Mouse (Mus musculus) adrenal gland, adult 18-20 months (tissue): ENCODE results near the gene Mta1. TPM values are rescaled to one million over a fixed set of nuclear protein-coding genes. Genes with fewer than 3 reads are reported as not detected.

Experiments used
- DNase-seq, 2 experiments: peaks; one replicate each; pipeline ENCODE4 v3.0.0; 2021 to 2022; ENCODE audit warnings: low spot score in 2 of 2
- long read RNA-seq, 2 experiments: library from polyadenylated mRNA; stranded (forward); transcript quantifications; one replicate each; pipeline ENCODE4 v2.0.0; 2021
- total RNA-seq, 2 experiments: library from RNA; stranded (reverse); gene quantifications; 1 replicate in 1 of 2; 2 replicates in 1 of 2; pipeline ENCODE4 v1.2.3; 2021

Gene Mta1
- 10 to 100 TPM; 61.6 to 89.6 TPM for total RNA-seq
- long read RNA-seq, experiment 1, transcript Mta1-204 (20 exons, 2,775 nt) = major isoform, 16 of 31 reads
- long read RNA-seq, experiment 1, partial matches to known transcripts = 5 of 31 reads
- long read RNA-seq, experiment 1, other reads (novel, unspliced or antisense) = 10 of 31 reads
- long read RNA-seq, experiment 2, partial matches to known transcripts = 7 of 19 reads
- long read RNA-seq, experiment 2, other reads (novel, unspliced or antisense) = 9 of 19 reads

DNA sequence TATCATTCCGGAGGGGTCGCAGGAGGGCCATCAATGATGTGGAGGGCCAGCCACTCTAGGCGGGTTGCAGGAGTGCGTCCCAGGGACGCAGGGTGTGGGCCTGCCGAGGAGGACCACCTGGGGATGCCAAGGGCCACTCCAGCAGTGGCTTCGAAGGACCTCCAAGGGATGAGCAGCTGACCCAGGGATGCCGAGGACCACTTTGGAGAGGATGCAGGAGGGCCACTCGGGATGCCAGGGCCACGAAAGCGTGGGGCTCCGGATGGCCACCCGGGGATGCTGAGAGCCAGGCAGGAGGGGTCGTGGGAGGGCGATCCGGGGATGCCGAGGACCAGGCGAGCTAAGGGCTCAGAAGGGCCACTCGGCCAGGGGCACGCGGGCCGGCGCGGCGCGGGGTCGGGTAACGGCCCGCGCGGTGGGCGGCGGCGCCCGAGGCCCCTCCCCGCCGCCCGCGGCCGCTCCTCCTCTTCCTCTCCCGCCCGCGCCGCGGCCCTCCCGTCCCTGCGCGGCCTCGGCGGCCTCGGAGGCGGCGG is at the start of gene Mta1:
Gene Mta1, plus strand, starts transcription at position 530 of the 533 bp plus-strand sequence.
- DNase-seq = peak; percentile 60 to 67

DNA sequence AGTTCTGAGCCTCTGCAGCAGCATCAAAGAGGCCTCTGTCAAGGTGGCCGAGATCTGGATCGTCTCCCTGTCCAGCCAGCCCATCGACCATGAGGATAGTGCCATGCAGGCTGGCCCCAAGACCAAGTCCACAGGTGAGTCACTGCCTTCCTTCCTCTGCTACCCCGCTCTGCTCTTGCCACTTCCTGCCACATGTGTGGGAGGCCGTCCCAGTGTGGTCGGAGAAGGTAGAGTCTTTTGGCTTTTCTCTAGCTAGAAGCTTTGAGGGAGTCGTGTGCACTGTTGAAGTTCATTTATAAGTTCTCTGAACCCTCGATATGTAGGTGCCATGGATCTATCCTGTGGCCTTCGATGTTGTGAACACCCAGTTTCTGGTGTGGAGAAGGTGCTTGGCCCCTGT is 48.2 kb upstream of the Mta1 start:
- DNase-seq = no peak

DNA sequence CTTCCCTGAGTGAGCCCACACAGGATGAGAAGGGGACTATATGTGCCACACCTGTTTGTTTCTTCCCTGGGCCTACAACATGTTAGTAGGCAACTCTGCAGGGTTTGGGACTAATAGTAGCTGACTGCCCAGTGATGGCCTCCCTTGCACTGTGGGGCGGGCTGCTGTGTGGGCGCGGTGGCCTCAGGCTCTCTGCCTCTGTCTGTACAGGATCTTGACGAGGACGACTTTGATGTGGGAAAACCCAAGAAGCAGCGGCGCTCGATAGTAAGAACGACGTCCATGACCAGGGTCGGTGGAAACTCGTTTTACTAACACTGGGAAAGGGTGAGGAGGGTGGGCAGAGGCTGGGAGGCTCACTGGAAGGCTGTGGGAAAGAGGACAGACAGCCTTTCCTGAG is 47.4 kb upstream of the Mta1 start:
- DNase-seq = no peak

DNA sequence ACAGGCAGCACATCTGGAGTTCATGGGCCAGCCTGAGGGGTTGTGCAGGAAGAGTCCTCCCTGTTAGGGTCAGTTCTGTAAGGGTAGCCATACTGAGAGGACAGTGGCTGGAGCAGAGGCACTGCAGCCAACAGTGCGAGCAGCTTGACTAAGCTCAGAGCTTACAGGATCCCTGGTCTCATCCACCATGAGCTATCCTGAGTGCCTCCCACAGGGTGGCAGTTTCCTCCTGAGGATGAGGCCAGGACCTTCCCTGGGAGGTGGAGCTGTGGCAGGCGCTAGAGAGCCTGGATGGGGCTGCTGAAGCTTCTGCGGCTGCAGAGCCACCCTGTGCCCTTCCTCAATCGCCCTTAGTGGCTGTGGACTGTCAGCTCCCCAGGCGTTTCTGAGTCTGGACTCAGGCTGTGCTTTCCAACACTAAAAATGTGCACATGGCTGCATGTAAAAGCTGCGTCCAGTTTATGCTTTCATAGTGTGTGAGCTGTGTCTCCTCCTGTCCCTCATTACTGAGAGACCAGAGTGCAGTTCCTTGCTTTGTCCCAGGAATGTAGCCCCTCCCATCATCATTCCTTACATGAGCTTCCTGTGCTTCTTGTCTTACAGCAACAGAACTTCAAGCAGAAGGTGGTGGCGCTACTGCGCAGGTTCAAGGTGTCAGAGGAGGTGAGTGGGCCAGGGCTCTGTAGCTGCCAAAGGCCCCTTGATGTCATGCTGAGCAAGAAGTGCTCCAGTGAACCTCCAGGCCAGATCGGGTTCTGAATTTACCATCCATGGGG is 46.3 kb upstream of the Mta1 start:
- DNase-seq = no peak

DNA sequence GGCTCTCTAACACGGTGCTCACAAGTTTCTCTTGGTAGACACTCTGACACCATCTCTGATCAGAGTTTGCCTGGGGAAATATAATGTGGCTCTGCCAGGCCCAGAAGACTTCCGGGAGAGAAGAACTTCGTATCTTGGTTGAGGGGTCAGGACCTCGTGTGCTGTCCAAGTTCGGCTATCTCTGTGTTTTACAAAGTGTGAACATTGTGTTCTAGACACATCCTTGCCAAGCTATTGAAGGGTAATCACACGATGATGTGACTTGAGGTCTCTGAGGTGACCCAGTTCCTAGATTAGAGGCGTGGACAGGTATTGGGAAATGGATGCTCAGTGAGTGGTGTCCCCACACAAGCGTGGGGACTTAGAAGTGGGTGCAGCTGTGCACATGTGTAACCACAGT is 42.0 kb upstream of the Mta1 start:
- no peak for DNase-seq

DNA sequence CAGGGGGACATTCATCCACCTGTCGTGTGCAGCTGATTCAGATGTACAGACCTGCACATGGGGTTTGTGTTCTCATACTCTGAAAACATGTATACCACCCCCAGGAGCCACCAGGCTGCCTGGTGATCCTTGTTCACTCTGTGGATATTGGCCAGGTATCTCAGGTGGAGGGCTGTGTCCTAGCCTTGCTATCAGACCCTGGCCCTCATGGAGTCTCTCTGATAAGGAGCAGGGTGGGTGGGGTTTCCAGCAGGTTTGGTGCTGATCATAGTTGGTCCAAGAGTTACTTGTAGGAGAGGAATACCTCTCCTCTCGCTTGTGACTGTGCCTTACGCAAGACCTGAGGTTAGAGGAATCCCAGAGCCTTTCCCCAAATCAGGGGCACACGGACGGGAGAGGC is 37.9 kb upstream of the Mta1 start:
- no peak for DNase-seq

DNA sequence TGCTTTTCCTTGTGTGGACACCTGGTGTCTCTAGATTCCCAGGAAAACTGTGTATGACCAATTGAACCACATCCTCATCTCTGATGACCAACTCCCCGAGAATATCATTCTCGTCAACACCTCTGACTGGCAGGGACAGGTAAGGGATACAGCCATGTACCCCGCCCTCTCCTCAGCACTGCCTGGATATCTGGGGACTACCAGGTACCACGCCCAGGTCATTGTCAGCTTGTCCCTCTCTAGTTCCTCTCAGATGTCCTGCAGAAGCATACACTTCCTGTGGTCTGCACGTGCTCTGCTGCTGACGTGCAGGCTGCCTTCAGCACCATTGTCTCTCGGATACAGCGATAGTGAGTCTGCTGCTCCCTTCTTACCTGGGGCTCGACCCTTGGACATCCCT is 36.5 kb upstream of the Mta1 start:
- DNase-seq = no peak

DNA sequence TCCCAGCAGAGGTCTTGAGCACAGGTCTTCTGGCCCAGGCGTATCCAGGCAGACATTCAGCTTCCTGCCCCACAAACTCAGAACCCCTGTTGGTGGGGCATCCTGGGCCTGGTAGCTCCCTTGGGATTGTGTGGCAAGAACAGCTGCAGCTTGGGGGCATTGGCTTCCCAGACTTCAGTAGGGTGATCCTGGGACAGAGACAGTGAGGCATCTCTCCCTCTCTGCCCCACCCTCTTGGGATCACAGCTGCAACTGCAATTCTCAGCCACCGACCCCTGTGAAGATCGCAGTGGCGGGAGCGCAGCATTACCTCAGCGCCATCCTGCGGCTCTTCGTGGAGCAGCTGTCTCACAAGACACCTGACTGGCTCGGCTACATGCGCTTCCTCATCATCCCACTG is 35.9 kb upstream of the Mta1 start:
- no peak for DNase-seq

DNA sequence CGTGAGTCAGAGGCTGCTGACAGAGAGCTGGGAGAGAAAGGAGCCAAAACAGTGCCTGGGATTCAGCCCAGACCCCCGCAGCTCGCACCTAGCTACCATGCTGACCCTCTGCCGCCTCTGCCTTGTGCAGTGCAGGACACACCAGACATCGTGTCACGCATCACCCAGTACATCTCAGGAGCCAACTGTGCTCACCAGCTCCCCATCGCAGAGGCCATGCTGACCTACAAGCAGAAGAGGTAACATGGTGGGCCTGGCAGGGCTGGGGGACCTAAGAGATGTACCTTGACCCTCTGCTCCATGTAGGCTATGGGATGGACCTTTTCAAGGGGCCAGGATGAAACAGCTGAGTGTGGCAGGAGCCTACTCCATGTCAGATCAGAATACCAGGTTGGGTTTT is 34.4 kb upstream of the Mta1 start:
- DNase-seq = no peak

DNA sequence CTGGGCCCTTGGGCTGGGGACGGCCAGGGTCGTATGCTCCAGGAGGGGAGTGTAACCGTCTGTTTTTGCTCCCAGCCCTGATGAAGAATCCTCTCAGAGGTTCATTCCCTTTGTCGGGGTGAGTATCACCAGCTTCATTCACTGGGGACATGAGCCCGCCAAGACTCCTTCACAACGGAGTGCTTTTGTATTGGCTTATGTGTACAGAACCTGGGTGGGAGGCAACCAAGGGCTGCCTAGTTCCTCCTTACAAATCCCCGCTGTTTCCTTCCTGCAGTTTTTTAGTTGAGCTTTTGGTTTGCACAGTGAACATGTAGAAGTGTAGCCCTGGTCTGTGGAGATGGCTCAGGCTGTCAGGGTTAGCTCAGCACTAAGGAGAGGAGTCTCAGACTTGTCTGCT is 30.1 kb upstream of the Mta1 start:
- no peak for DNase-seq

DNA sequence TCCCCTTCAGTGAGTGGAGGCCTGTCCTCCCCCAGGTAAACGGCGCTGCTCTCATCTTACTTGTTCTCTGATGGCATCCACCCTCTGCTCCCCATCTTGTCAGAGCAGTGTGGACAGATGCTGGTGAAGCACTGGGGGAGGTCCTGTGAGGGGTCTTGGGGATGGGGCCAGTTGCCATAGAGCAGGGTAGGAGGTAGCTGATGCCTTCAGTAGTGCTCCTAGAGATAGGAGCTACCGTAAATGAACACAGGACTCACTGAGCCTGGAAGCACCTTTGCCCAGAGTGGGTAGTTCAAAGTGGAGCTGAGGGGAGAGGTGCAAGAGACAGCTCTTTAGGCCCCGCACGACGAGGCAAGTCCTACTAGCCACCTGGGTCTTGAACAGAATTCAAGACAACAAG is 28.7 kb upstream of the Mta1 start:
- no peak for DNase-seq

DNA sequence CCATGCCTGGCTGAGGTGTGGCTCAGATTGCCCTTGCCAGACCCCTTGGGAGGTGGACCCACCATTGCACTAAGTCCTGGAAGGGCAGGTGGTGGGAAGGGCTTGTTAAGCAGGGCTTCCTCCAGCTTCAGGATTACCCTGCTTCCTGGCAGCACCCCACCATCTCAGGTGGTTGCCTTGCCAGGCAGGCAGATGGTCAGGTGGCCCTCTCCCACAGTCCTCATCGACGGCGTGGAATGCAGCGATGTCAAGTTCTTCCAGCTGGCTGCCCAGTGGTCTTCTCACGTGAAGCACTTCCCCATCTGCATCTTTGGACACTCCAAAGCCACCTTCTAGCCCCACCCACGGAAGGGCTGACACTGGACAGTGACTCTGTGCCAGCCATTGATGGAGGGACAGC is 26.8 kb upstream of the Mta1 start:
- DNase-seq = no peak

DNA sequence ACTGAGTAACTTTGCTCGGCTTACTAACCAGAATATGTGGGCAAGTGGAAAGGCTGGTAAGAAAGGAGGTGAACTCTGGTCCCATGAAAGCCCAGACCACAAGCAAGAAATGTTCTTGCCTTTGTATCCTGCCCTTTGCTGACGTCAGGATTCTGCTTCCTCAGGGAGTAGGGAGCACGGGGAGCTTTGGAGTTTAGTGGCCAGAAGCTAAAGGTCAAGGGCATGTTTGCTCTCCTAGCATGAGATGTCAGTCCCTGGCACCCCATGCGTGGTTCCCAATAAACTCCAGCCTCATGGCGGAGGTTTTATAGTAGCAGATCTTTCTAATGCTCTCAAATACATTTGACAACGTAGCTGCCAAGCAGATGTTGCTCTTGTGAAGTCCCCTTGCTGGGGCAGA is 26.3 kb upstream of the Mta1 start:
- no peak for DNase-seq

DNA sequence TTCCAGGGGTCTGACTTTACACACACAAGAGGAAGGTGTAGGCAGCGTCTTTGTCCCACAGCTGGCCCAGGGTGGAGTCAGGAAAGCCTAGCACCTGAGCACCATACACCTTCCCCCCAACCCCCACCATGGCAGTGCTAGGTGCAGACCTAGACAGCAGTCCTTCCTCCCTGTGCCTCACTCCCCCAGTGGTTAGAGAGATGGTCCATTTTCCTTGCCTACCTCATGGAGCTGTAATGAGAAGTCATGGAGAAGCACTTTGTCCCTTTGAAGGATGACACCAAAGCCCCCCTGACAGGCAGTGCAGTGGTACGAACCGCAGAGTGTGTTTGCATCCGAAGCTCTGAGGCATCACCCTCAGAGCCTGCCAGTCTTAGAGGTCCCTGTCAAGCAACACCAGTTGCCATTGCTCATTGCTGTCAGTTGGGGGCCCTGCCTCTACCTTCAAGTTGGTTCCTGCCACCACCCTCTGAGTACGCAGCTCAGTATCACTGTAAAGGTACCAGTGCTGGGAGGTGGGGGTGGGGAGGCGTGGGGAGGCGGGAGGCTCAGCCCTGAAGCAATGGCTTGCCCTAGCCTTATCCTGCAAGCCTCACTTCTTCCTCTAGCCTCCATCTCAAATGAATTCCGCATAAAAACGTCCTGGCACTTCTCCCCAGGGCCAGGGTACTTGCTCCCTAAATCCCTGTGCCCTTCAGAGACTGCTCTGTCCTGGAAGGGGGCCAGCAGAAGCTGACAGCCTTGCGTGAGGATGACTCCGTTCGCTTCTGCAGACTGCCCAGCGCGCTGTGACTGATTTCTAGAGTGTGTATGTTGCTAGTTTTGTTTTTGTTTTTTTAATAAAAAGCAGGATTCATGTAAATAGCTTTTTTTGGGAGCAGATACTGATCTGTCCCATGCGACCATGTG is 24.4 kb upstream of the Mta1 start:
- DNase-seq = peak; percentile 42 to 45

DNA sequence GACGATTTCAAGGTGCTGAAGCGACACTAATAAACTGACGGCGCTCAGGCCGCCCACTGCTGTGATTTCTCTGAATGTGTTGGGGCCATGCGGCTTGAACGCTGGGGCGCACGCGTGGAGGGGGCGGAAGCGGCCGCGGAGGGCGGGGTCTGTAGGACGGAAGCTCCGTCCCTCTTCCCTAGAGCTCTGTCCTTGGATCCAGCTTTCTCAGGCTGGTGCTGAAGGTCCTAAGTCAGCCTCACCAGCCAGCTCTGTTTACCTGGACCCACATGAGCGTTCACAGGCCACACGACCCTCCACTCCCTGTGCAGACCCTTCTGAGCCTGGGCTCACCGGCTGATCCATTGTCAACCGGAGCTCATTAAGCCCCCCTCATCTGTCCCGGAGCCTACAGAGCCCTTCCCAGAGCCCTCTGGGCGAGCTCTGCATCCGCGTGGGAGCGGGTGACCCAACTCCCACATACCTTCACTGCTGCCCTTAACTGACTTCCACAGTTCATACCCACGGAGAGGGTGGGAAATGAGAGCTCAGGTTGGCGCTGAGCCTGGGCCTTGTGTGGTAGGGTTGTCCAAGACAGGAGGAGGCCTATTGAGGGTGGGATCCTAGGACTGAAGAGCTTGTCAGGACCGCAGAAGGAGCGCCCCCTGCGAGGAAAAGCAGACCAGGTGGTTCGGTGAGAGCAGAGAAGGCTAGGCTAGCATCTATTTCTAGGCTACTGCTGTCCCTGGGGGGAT is 23.6 kb upstream of the Mta1 start, which contains the start of gene Tex22:
Gene Tex22, plus strand, starts transcription at position 174 of the 734 bp plus-strand sequence.
- DNase-seq = peak; percentile 86 to 88

DNA sequence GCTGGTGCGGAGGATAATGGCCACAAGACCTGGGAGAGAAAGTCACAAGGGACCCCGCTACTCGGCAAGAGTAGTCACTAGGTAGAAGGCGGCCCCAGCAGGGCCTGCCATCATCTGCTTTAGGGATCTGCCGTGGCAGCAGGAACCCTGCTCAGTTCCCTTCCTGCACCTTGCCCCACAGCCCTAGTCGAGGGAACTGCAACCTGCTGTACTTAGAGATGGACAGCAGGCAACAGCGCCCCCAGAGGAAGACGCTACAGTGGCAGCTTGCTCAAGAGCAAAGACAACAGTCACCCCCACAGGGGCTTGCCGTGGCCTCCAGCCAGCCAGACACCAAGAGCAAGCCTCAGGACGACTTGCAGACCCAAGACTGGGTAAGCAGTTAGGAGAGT is 23.0 kb upstream of the Mta1 start:
- DNase-seq = peak; percentile 77 to 83

DNA sequence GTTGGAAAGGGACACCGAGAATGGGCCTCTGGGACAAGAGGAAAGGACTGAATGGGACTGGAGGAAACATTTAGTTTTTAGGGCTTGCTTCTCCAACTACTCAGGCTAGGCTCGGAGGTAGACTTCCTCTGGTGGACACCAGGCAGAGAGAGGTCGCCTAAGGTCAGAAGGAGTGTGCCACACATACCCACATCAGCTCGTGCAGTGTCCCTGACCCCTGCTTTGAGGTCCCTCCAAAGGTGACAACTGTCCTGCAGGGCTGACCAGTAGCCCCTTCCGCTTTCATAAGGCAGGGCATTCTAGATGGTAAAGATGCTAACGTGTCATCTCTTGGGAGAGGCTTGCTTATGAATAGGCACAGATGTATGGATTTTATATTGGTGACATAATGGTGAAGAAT is 22.6 kb upstream of the Mta1 start:
- DNase-seq = no peak

DNA sequence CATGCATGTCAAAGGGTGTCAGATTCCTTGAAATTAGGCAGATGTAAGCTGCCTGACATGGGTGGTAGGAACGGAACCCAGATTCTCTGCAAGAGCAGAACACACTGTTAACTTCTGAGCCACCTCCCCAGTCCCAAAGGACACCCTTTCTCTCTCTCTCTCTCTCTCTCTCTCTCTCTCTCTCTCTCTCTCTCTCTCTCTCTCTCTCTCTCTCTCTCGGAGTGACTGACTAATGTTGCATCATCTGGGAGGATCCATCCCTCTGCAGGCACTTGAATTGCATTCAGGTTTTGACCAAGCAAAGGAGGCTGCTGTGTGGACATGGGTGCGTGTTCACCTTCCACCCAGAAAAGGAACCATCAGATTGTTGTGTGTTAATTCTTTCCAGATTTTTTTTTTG is 10.8 kb upstream of the Mta1 start:
- no peak for DNase-seq

DNA sequence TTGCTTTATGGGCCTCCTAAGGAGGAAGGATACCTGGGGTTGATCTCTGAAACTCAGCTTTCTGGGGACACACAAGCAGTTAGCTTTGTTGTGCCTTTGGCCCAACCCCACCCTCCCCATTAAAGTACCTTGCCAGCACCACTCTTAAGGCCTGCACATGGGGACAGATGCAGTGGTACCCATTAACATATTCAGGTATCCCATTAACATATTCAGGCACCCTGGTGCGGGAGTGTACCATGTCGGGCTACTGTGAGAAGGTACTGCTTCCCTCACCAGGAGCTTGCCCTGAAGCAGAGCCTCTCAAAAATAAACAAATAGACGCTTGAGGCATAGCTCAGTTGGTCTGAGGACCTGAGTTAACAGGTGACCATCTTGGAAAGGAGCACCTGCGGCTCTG is 10.1 kb upstream of the Mta1 start:
- DNase-seq = no peak

DNA sequence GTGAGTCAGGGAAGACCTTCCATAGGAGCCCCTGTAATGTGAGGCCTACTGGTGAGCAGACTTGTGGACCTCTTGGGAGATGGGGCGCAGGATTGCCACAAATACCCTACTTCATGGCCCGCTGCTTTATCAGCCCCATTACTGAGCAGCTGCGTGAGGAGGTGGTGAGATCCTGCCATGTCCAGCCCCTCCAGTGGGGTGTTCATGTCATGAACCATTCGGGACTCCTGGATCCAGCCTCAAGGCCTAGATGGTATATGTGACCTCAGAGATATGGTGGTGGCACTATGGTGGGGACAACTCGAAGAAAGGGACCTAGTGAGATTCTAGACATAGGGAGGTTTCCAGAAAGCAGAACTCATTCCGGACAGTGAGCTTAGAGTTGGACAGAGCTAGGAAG is 9.0 kb upstream of the Mta1 start:
- DNase-seq = no peak

DNA sequence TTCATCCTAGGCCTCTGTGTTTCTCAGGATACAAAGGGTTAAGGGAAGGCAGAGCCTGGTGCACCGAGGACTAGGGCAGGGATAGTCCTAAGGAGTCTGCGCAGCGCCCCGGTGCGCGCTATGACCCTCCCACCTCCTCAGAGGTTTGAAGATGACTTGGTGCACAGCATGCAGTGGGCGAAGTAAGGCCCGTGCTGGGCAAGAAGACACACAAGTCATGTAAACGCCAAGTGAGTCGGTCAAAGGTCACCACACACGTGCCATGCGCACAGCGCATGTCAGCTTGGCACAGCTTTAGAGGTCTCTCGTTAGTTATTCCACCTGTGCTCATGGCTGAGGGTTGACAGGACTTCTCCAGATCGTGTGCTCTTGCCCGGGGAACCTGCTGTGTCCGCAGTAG is 8.0 kb upstream of the Mta1 start:
- no peak for DNase-seq
